15 mouse cellular contexts compared by ENCODE assay signal in genomic region chrX:139665829-139666228, GRCm38 (mm10). TPM values are rescaled to one million over a fixed set of nuclear protein-coding genes. Genes with fewer than 3 reads are reported as not detected.
DNase-seq lines count a peak whose midpoint lies in the region; ATAC-seq lines count a peak whose summit lies in the region.
"Had no signal": no experiment of that assay in that cellular context is flagged by ENCODE, and none has a peak within 500 bp of the region (broad histone marks: within the 10 kb centered on the region; RNA-seq: fewer than 3 reads in every experiment).

No protein-coding gene starts in this region.

- intact Hi-C loops in left cerebral cortex, postnatal 4 days (cut with DNase I), result loop anchor here (10.0 kb wide), 1 partner anchor 291 kb away; no protein-coding TSS in a partner anchor

- DNase-seq in adrenal gland, postnatal 10 days, result peak; percentile 4
- no peak for DNase-seq in adrenal gland, postnatal 25 days
- DNase-seq in kidney, postnatal 36 days, result peak; percentile 16 to 22
- no peak for DNase-seq in kidney, adult 11 months
- peak; percentile 49 for DNase-seq in 416B (ENCODE audit: low read depth)
- DNase-seq in embryonic facial prominence, embryonic 14.5 days (ENCODE audit: low spot score), result peak; percentile 10
- DNase-seq in left cerebral cortex, postnatal 4 days, result no peak
- no peak for DNase-seq in spleen, postnatal 10 days (ENCODE audit: low spot score in 2 of 2)

- H3K4me2 ChIP-seq in embryonic facial prominence, embryonic 14.5 days (ENCODE audit: low read depth, low read length), result no peak overlapping the region
- H3K4me2 ChIP-seq: embryonic facial prominence, embryonic 12.5 days; heart, embryonic 12.5 days had no signal

- no peaks in the 10 kb centered on the region for H3K36me3 ChIP-seq in embryonic facial prominence, embryonic 14.5 days (ENCODE audit: control insufficient read depth, insufficient read depth, low read length)
- H3K36me3 ChIP-seq: embryonic facial prominence, embryonic 12.5 days; heart, embryonic 12.5 days had no signal

- no peak for ATAC-seq in embryonic facial prominence, embryonic 14.5 days (ENCODE audit: low read depth)

- H3K4me3 ChIP-seq in embryonic facial prominence, embryonic 14.5 days (ENCODE audit: low read depth, low read length), result no peak overlapping the region
- H3K4me3 ChIP-seq: embryonic facial prominence, embryonic 12.5 days; heart, embryonic 12.5 days had no signal

- WGBS in embryonic facial prominence, embryonic 14.5 days, result 55% methylated on average over 2 of the region's 2 CpGs

- H3K27me3 ChIP-seq in embryonic facial prominence, embryonic 14.5 days (replicated peaks; ENCODE audit: control insufficient read depth, insufficient read depth, low read length), result peaks cover 7% of the 10 kb centered on the region; the same call in 1 of the 2 replicates
- H3K27me3 ChIP-seq: heart, embryonic 12.5 days had no signal

- H3K4me1 ChIP-seq in embryonic facial prominence, embryonic 14.5 days (ENCODE audit: control insufficient read depth, insufficient read depth, low read length), result no peaks in the 10 kb centered on the region
- H3K4me1 ChIP-seq: embryonic facial prominence, embryonic 12.5 days; heart, embryonic 12.5 days had no signal

- no peak overlapping the region for H3K27ac ChIP-seq in embryonic facial prominence, embryonic 14.5 days (replicated peaks; ENCODE audit: low read depth, low read length)
- H3K27ac ChIP-seq: embryonic facial prominence, embryonic 12.5 days had no signal

- no peak overlapping the region for H3K9ac ChIP-seq in embryonic facial prominence, embryonic 14.5 days (ENCODE audit: low read depth, low read length)
- H3K9ac ChIP-seq: embryonic facial prominence, embryonic 12.5 days; heart, embryonic 12.5 days had no signal

- H3K9me3 ChIP-seq in embryonic facial prominence, embryonic 14.5 days (ENCODE audit: control insufficient read depth, low read length), result no peaks in the 10 kb centered on the region
- H3K9me3 ChIP-seq: embryonic facial prominence, embryonic 12.5 days; heart, embryonic 12.5 days had no signal

RNA-seq across cellular contexts. Expression of gene Tbc1d8b, which starts 19.0 kb away (rescaled TPM):
- 1 to 10 TPM; 8.9 to 9.0 TPM for total RNA-seq in adrenal gland, postnatal 10 days (2021)
- total RNA-seq in adrenal gland, postnatal 25 days (2021), result 7.8 and 8.2 TPM in 2 replicates
- polyA plus RNA-seq in embryonic facial prominence, embryonic 14.5 days (2014; fragmentation: Nextera tagmentation; extraction: Ambion mirVana), result 2.5 and 2.8 TPM in 2 replicates
- 1 to 10 TPM; 1.8 to 2.2 TPM for total RNA-seq in left cerebral cortex, postnatal 4 days (2021)

RNA-seq across cellular contexts. Expression of gene Gm15013, which starts 48.5 kb away (rescaled TPM):
- not detected for total RNA-seq in adrenal gland, postnatal 10 days (2021)
- total RNA-seq in adrenal gland, postnatal 25 days (2021), result not detected in 2 replicates
- 0.31 and 0.45 TPM in 2 replicates for polyA plus RNA-seq in embryonic facial prominence, embryonic 14.5 days (2014; fragmentation: Nextera tagmentation; extraction: Ambion mirVana)
- not detected for total RNA-seq in left cerebral cortex, postnatal 4 days (2021)
- total RNA-seq: left cerebral cortex, postnatal 36 days; neutrophil, adult 5-6 weeks had no signal
- polyA plus RNA-seq: heart, embryonic 12.5 days; intestine, embryonic 14.5 days; spleen, adult 2 months; urinary bladder, adult 2 months had no signal

Comparison
In these comparisons a context has a peak if more than half of its experiments do, and no peak if none do; other contexts are left out.
1. DNase-seq: peak in adrenal gland, postnatal 10 days (single experiment), kidney, postnatal 36 days (2 of 2), 416B (single experiment) and embryonic facial prominence, embryonic 14.5 days (single experiment); none in adrenal gland, postnatal 25 days (single experiment), kidney, adult 11 months (single experiment), left cerebral cortex, postnatal 4 days (single experiment) and spleen, postnatal 10 days (0 of 2).